ENCODE assay signal across 27 mouse cellular contexts in the genomic region with DNA sequence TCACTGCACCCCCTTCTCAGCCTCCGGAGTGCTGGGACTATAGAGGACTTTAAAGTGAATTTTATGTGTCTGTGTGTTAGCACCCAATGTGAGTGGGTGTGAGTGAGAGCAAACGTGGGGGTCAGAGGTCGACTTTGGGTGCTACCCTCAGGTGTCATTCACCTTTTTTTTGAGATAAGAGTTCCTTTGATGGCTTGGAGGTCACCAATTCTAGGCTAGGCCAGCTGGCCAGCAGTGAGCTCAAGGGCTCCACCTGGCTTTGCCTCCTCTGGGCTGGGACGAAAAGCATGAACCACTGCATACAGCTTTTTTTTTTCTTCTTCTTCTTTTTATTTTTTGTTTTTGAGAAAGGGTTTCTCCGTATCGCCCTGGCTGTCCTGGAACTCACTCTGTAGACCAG. TPM values are rescaled to one million over a fixed set of nuclear protein-coding genes. Genes with fewer than 3 reads are reported as not detected.
DNase-seq lines count a peak whose midpoint lies in the region; ATAC-seq and TF ChIP-seq lines count a peak whose summit lies in the region.
"Had no signal": no experiment of that assay in that cellular context is flagged by ENCODE, and none has a peak within 500 bp of the region (broad histone marks: within the 10 kb centered on the region; RNA-seq: fewer than 3 reads in every experiment).

No protein-coding gene starts in this region.

- H3K4me2 ChIP-seq in intestine, embryonic 16.5 days (ENCODE audit: low read depth, low read length): no peak overlapping the region
- H3K4me2 ChIP-seq in intestine, embryonic 15.5 days (replicated peaks): no peak overlapping the region
- H3K4me2 ChIP-seq in liver, embryonic 11.5 days: no peak overlapping the region
- H3K4me2 ChIP-seq in liver, postnatal 0 days (ENCODE audit: low read depth, low read length): no peak overlapping the region; the same call in 1 of the 2 replicates
- H3K4me2 ChIP-seq: heart, embryonic 12.5 days; hindbrain, embryonic 13.5 days; kidney, embryonic 15.5 days; liver, embryonic 13.5 days; lung, embryonic 15.5 days; midbrain, embryonic 12.5 days; neural tube, embryonic 13.5 days had no signal

- no peak overlapping the region for H3K9ac ChIP-seq in intestine, embryonic 16.5 days (ENCODE audit: low read depth, low read length)
- no peak overlapping the region for H3K9ac ChIP-seq in intestine, embryonic 15.5 days
- H3K9ac ChIP-seq in liver, adult 2 months (ENCODE audit: low read depth, low read length): no peak overlapping the region
- H3K9ac ChIP-seq in liver, embryonic 11.5 days (ENCODE audit: low read depth, low read length): no peak overlapping the region
- no peak overlapping the region for H3K9ac ChIP-seq in ES-Bruce4 (ENCODE audit: low read depth, poor library complexity, severe bottlenecking)
- no peak overlapping the region for H3K9ac ChIP-seq in liver, postnatal 0 days (replicated peaks)
- H3K9ac ChIP-seq: heart, embryonic 12.5 days; hindbrain, embryonic 13.5 days; kidney, embryonic 15.5 days; liver, embryonic 13.5 days; lung, embryonic 15.5 days; midbrain, embryonic 12.5 days; neural tube, embryonic 13.5 days had no signal

- TF ChIP-seq CTCF in liver, adult 2 months (IDR thresholded peaks at IDR 0.05; ENCODE audit: low read depth, low read length): peak; percentile 73
- TF ChIP-seq CTCF in ES-Bruce4 (IDR thresholded peaks at IDR 0.05; ENCODE audit: low read depth, low read length): peak; percentile 24
- TF ChIP-seq CTCF in liver, postnatal 0 days (IDR thresholded peaks at IDR 0.05; ENCODE audit: low read depth): peak; percentile 54

- peak; percentile 71 for DNase-seq in liver, adult 2 months (ENCODE audit: extremely low read depth, low read depth, low spot score)
- no peak for DNase-seq in liver, embryonic 11.5 days (ENCODE audit: low spot score)
- no peak for DNase-seq in liver, postnatal 0 days
- DNase-seq in testis, postnatal 14 days (ENCODE audit: low spot score): no peak
- DNase-seq in urinary bladder, postnatal 36 days (ENCODE audit: low spot score in 2 of 2): no peak
- DNase-seq: adrenal gland, postnatal 14 days; cerebellum, adult 11 months; cerebellum, adult 9-10 months; cerebellum, postnatal 36 days; gastrocnemius, postnatal 14 days; heart, adult 18-20 months; heart, postnatal 4 days; kidney, postnatal 36 days; layer of hippocampus, postnatal 36 days; liver, embryonic 13.5 days; thymus, postnatal 4 days had no signal

- no peaks in the 10 kb centered on the region for H3K4me1 ChIP-seq in intestine, embryonic 16.5 days (ENCODE audit: control insufficient read depth, insufficient read depth, low read length)
- H3K4me1 ChIP-seq in intestine, embryonic 15.5 days (replicated peaks): no peaks in the 10 kb centered on the region
- no peaks in the 10 kb centered on the region for H3K4me1 ChIP-seq in liver, adult 2 months (ENCODE audit: control insufficient read depth, insufficient read depth, low read length)
- H3K4me1 ChIP-seq in liver, embryonic 11.5 days (replicated peaks; ENCODE audit: control insufficient read depth, insufficient read depth, low read length): no peaks in the 10 kb centered on the region
- H3K4me1 ChIP-seq in ES-Bruce4 (ENCODE audit: control insufficient read depth, insufficient read depth, low read length): no peaks in the 10 kb centered on the region
- H3K4me1 ChIP-seq in liver, postnatal 0 days (ENCODE audit: insufficient read depth): 0 out of 2 replicates have a peak, but pooled peaks cover 4% of the 10 kb centered on the region
- H3K4me1 ChIP-seq: heart, embryonic 12.5 days; kidney, embryonic 15.5 days had no signal

- no peak for TF ChIP-seq POLR2A in liver, adult 2 months (IDR thresholded peaks at IDR 0.05; ENCODE audit: extremely low read depth, insufficient read depth, low read length)
- TF ChIP-seq POLR2A in ES-Bruce4 (IDR thresholded peaks at IDR 0.05; ENCODE audit: insufficient read depth, low read length): no peak

- WGBS in intestine, embryonic 16.5 days: 62% methylated on average over 6 of the region's 6 CpGs
- 63% methylated on average over 6 of the region's 6 CpGs for WGBS in intestine, embryonic 15.5 days
- 38% methylated on average over 6 of the region's 6 CpGs for WGBS in liver, adult 2 months
- 56% methylated on average over 6 of the region's 6 CpGs for WGBS in liver, embryonic 11.5 days
- WGBS in liver, postnatal 0 days (ENCODE audit: insufficient replicate concordance): 55% methylated on average over 6 of the region's 6 CpGs

- no peaks in the 10 kb centered on the region for H3K36me3 ChIP-seq in intestine, embryonic 16.5 days (ENCODE audit: control insufficient read depth, insufficient read depth, low read length)
- no peaks in the 10 kb centered on the region for H3K36me3 ChIP-seq in intestine, embryonic 15.5 days
- H3K36me3 ChIP-seq in liver, adult 2 months (ENCODE audit: control insufficient read depth, insufficient read depth, low read length): no peaks in the 10 kb centered on the region
- no peaks in the 10 kb centered on the region for H3K36me3 ChIP-seq in liver, embryonic 11.5 days (ENCODE audit: control insufficient read depth, insufficient read depth, low read length)
- no peaks in the 10 kb centered on the region for H3K36me3 ChIP-seq in ES-Bruce4 (ENCODE audit: control insufficient read depth, insufficient read depth, low read length, poor library complexity, severe bottlenecking)
- H3K36me3 ChIP-seq in liver, postnatal 0 days (replicated peaks; ENCODE audit: insufficient read depth, low read length): no peaks in the 10 kb centered on the region
- H3K36me3 ChIP-seq: liver, embryonic 13.5 days; lung, embryonic 15.5 days had no signal

- no peak overlapping the region for H3K4me3 ChIP-seq in intestine, embryonic 16.5 days (ENCODE audit: low read length)
- H3K4me3 ChIP-seq in intestine, embryonic 15.5 days (replicated peaks): no peak overlapping the region
- no peak overlapping the region for H3K4me3 ChIP-seq in liver, adult 2 months (ENCODE audit: insufficient read depth, low read depth, low read length)
- H3K4me3 ChIP-seq in liver, embryonic 11.5 days (ENCODE audit: low read depth, low read length): no peak overlapping the region
- no peak overlapping the region for H3K4me3 ChIP-seq in ES-Bruce4 (ENCODE audit: low read depth, low read length)
- H3K4me3 ChIP-seq in liver, postnatal 0 days (ENCODE audit: low read depth, low read length): no peak overlapping the region
- H3K4me3 ChIP-seq: heart, embryonic 12.5 days; hindbrain, embryonic 13.5 days; kidney, embryonic 15.5 days; liver, embryonic 13.5 days; lung, embryonic 15.5 days; midbrain, embryonic 12.5 days; neural tube, embryonic 13.5 days had no signal

- ATAC-seq in intestine, embryonic 16.5 days: 0 out of 2 replicates have a peak, but pooled peaks have one; percentile 33
- ATAC-seq in intestine, embryonic 15.5 days: no peak
- ATAC-seq in liver, embryonic 11.5 days (replicated peaks; ENCODE audit: low FRiP score): no peak
- peak; percentile 79 for ATAC-seq in liver, postnatal 0 days
- ATAC-seq: forebrain, embryonic 14.5 days; inflammation-experienced regulatory T-cells, adult 6 months had no signal

- H3K9me3 ChIP-seq in intestine, embryonic 16.5 days (ENCODE audit: control insufficient read depth, low read length): no peaks in the 10 kb centered on the region
- no peaks in the 10 kb centered on the region for H3K9me3 ChIP-seq in intestine, embryonic 15.5 days
- H3K9me3 ChIP-seq in liver, embryonic 11.5 days (ENCODE audit: control insufficient read depth, low read length): no peaks in the 10 kb centered on the region
- H3K9me3 ChIP-seq in ES-Bruce4 (replicated peaks; ENCODE audit: control insufficient read depth, insufficient read depth, low read length, poor library complexity, severe bottlenecking): no peaks in the 10 kb centered on the region
- no peaks in the 10 kb centered on the region for H3K9me3 ChIP-seq in liver, postnatal 0 days (ENCODE audit: low read length)
- H3K9me3 ChIP-seq: heart, embryonic 12.5 days; hindbrain, embryonic 13.5 days; kidney, embryonic 15.5 days; liver, embryonic 13.5 days; lung, embryonic 15.5 days; midbrain, embryonic 12.5 days; neural tube, embryonic 13.5 days had no signal

- TF ChIP-seq EP300 in ES-Bruce4 (IDR thresholded peaks at IDR 0.05; ENCODE audit: insufficient read depth, low read depth, low read length): no peak
- TF ChIP-seq EP300 in liver, postnatal 0 days (IDR thresholded peaks at IDR 0.05; ENCODE audit: low read depth): peak; percentile 28; the same call in 1 of the 2 replicates

- H3K79me2 ChIP-seq in liver, adult 2 months (ENCODE audit: control insufficient read depth, insufficient read depth, low read length): no peaks in the 10 kb centered on the region

- H3K27me3 ChIP-seq in intestine, embryonic 16.5 days (replicated peaks; ENCODE audit: control insufficient read depth, insufficient read depth, low read length): no peaks in the 10 kb centered on the region
- H3K27me3 ChIP-seq in intestine, embryonic 15.5 days (replicated peaks): no peaks in the 10 kb centered on the region
- H3K27me3 ChIP-seq in liver, adult 2 months (ENCODE audit: control insufficient read depth, insufficient read depth, low read length): no peaks in the 10 kb centered on the region
- H3K27me3 ChIP-seq in liver, embryonic 11.5 days (replicated peaks; ENCODE audit: control insufficient read depth, insufficient read depth, low read length): no peaks in the 10 kb centered on the region; the same call in 1 of the 2 replicates
- H3K27me3 ChIP-seq in ES-Bruce4 (ENCODE audit: control insufficient read depth, insufficient read depth, low read length, poor library complexity, severe bottlenecking): no peaks in the 10 kb centered on the region
- H3K27me3 ChIP-seq in liver, postnatal 0 days (ENCODE audit: insufficient read depth, low read length): no peaks in the 10 kb centered on the region; the same call in 1 of the 2 replicates
- H3K27me3 ChIP-seq: lung, embryonic 15.5 days; neural tube, embryonic 13.5 days had no signal

- no peak overlapping the region for H3K27ac ChIP-seq in intestine, embryonic 16.5 days (ENCODE audit: low read length)
- H3K27ac ChIP-seq in intestine, embryonic 15.5 days: no peak overlapping the region
- H3K27ac ChIP-seq in liver, adult 2 months (replicated peaks; ENCODE audit: insufficient read depth, low read depth, low read length): no peak overlapping the region
- H3K27ac ChIP-seq in liver, embryonic 11.5 days (ENCODE audit: low read depth, low read length): no peak overlapping the region
- H3K27ac ChIP-seq in ES-Bruce4 (ENCODE audit: insufficient read depth, low read length): no peak overlapping the region
- no peak overlapping the region for H3K27ac ChIP-seq in liver, postnatal 0 days (ENCODE audit: low read depth)
- H3K27ac ChIP-seq: hindbrain, embryonic 13.5 days; kidney, embryonic 15.5 days; liver, embryonic 13.5 days; lung, embryonic 15.5 days; midbrain, embryonic 12.5 days; neural tube, embryonic 13.5 days had no signal

RNA-seq across cellular contexts. Expression of a gene that starts 14.6 kb away (rescaled TPM):
- polyA plus RNA-seq in intestine, embryonic 16.5 days (2015; fragmentation: Nextera tagmentation; extraction: Ambion mirVana): 2.2 and 2.3 TPM in 2 replicates
- 2.3 and 2.8 TPM in 2 replicates for polyA plus RNA-seq in intestine, embryonic 15.5 days (2015; fragmentation: Nextera tagmentation; extraction: Ambion mirVana)
- total RNA-seq in liver, adult 2 months (2014; rRNA removed): 0.13 and 0.18 TPM in 2 replicates
- 0.17 and 0.28 TPM in 2 replicates for polyA plus RNA-seq in liver, adult 2 months (2012; rRNA removed)
- 0.39 and 0.43 TPM in 2 replicates for polyA plus RNA-seq in liver, embryonic 11.5 days (2014; fragmentation: Nextera tagmentation; extraction: Ambion mirVana)
- polyA plus RNA-seq in ES-Bruce4 (2011; ENCODE audit: insufficient read depth, insufficient read length, low read depth, missing spikeins): 12.4 and 13.0 TPM in 2 replicates
- 0.11 and 0.18 TPM in 2 replicates for polyA plus RNA-seq in liver, postnatal 0 days (2015; fragmentation: Nextera tagmentation; extraction: Ambion mirVana)

RNA-seq across cellular contexts. Expression of a gene that starts 18.8 kb away (rescaled TPM):
- 116 and 122 TPM in 2 replicates for polyA plus RNA-seq in intestine, embryonic 16.5 days (2015; fragmentation: Nextera tagmentation; extraction: Ambion mirVana)
- polyA plus RNA-seq in intestine, embryonic 15.5 days (2015; fragmentation: Nextera tagmentation; extraction: Ambion mirVana): 117 and 118 TPM in 2 replicates
- total RNA-seq in liver, adult 2 months (2014; rRNA removed): 4.4 and 4.5 TPM in 2 replicates
- polyA plus RNA-seq in liver, adult 2 months (2012; rRNA removed): 11.4 and 22.1 TPM in 2 replicates
- 129 and 134 TPM in 2 replicates for polyA plus RNA-seq in liver, embryonic 11.5 days (2014; fragmentation: Nextera tagmentation; extraction: Ambion mirVana)
- polyA plus RNA-seq in ES-Bruce4 (2011; ENCODE audit: insufficient read depth, insufficient read length, low read depth, missing spikeins): 47.7 and 53.3 TPM in 2 replicates
- 65.3 and 65.9 TPM in 2 replicates for polyA plus RNA-seq in liver, postnatal 0 days (2015; fragmentation: Nextera tagmentation; extraction: Ambion mirVana)

RNA-seq across cellular contexts. Expression of a gene that starts 42.2 kb away (rescaled TPM):
- 18.6 and 19.8 TPM in 2 replicates for polyA plus RNA-seq in intestine, embryonic 16.5 days (2015; fragmentation: Nextera tagmentation; extraction: Ambion mirVana)
- polyA plus RNA-seq in intestine, embryonic 15.5 days (2015; fragmentation: Nextera tagmentation; extraction: Ambion mirVana): 19.5 and 20.8 TPM in 2 replicates
- 14.8 and 22.1 TPM in 2 replicates for total RNA-seq in liver, adult 2 months (2014; rRNA removed)
- 35.9 and 42.2 TPM in 2 replicates for polyA plus RNA-seq in liver, adult 2 months (2012; rRNA removed)
- 29.3 and 32.4 TPM in 2 replicates for polyA plus RNA-seq in liver, embryonic 11.5 days (2014; fragmentation: Nextera tagmentation; extraction: Ambion mirVana)
- polyA plus RNA-seq in ES-Bruce4 (2011; ENCODE audit: insufficient read depth, insufficient read length, low read depth, missing spikeins): 14.8 and 16.0 TPM in 2 replicates
- polyA plus RNA-seq in liver, postnatal 0 days (2015; fragmentation: Nextera tagmentation; extraction: Ambion mirVana): 29.5 and 34.1 TPM in 2 replicates

RNA-seq across cellular contexts. Expression of a gene that starts 51.9 kb away (rescaled TPM):
- 19.3 and 19.8 TPM in 2 replicates for polyA plus RNA-seq in intestine, embryonic 16.5 days (2015; fragmentation: Nextera tagmentation; extraction: Ambion mirVana)
- polyA plus RNA-seq in intestine, embryonic 15.5 days (2015; fragmentation: Nextera tagmentation; extraction: Ambion mirVana): 22.3 and 22.7 TPM in 2 replicates
- 11.5 and 16.7 TPM in 2 replicates for total RNA-seq in liver, adult 2 months (2014; rRNA removed)
- polyA plus RNA-seq in liver, adult 2 months (2012; rRNA removed): 28.9 and 34.0 TPM in 2 replicates
- 49.4 and 55.0 TPM in 2 replicates for polyA plus RNA-seq in liver, embryonic 11.5 days (2014; fragmentation: Nextera tagmentation; extraction: Ambion mirVana)
- polyA plus RNA-seq in ES-Bruce4 (2011; ENCODE audit: insufficient read depth, insufficient read length, low read depth, missing spikeins): 30.3 and 35.4 TPM in 2 replicates
- polyA plus RNA-seq in liver, postnatal 0 days (2015; fragmentation: Nextera tagmentation; extraction: Ambion mirVana): 13.4 and 18.1 TPM in 2 replicates

Comparison
In these comparisons a context has a peak if more than half of its experiments do, and no peak if none do; other contexts are left out.
1. ATAC-seq: peak in intestine, embryonic 16.5 days (single experiment) and liver, postnatal 0 days (single experiment); none in intestine, embryonic 15.5 days (single experiment) and liver, embryonic 11.5 days (single experiment).
2. Peak in every context shown above with its lines, with median percentiles within 50 percentile points of each other: CTCF ChIP-seq.